Mouse (Mus musculus) CH12.LX (cell line): ENCODE measurements around the gene Coq8b. TPM values are rescaled to one million over a fixed set of nuclear protein-coding genes. Genes with fewer than 3 reads are reported as not detected.

Source experiments
- DNase-seq: peaks from one replicate; pipeline ENCODE4 v3.0.0-alpha.2; 2013; ENCODE audit errors: extremely low read depth
- H3K27ac ChIP-seq: 2 replicates; pipeline ENCODE4 v1.5.1; 2012; ENCODE audit warnings: low read depth, mild to moderate bottlenecking, control low read depth, moderate library complexity; ENCODE audit not compliant: insufficient read depth
- H3K27me3 ChIP-seq: replicated peaks from 2 replicates; pipeline ENCODE3; 2012; ENCODE audit warnings: inconsistent platforms
- H3K36me3 ChIP-seq, 2 experiments: replicated peaks in 1 of 2; 2 replicates each; pipeline versions ENCODE3 to v1.6.1; 2012; ENCODE audit warnings: inconsistent platforms in 1 of 2, low read length in 1 of 2, mild to moderate bottlenecking in 1 of 2, mixed read lengths in 1 of 2, moderate library complexity in 1 of 2; ENCODE audit not compliant: control insufficient read depth in 1 of 2, insufficient read depth in 1 of 2
- H3K4me1 ChIP-seq, 2 experiments: 2 replicates each; pipeline ENCODE4 v1.6.1; 2012; ENCODE audit warnings: inconsistent platforms in 1 of 2, moderate library complexity in 1 of 2; ENCODE audit not compliant: insufficient read depth in 2 of 2, control insufficient read depth in 1 of 2
- H3K4me2 ChIP-seq: 2 replicates; pipeline ENCODE4 v1.6.1; 2012; ENCODE audit warnings: low read depth, mild to moderate bottlenecking, control low read depth; ENCODE audit not compliant: poor library complexity, insufficient read depth, severe bottlenecking
- H3K4me3 ChIP-seq, 3 experiments: fragments of 150-350 bp in 1 of 3; sonication (generic) in 1 of 3; replicated peaks in 1 of 3; 2 replicates each; pipeline versions ENCODE3 to v1.5.1; 2011 to 2012; ENCODE audit warnings: low read depth in 2 of 3, low read length in 2 of 3, mild to moderate bottlenecking in 2 of 3, moderate library complexity in 2 of 3, control low read depth in 1 of 3, improper control_type of control experiment in 1 of 3, inconsistent platforms in 1 of 3, mixed read lengths in 1 of 3; ENCODE audit not compliant: poor library complexity in 1 of 3
- H3K79me2 ChIP-seq: replicated peaks from 2 replicates; pipeline ENCODE4 v1.6.1; 2012; ENCODE audit warnings: mild to moderate bottlenecking, moderate library complexity; ENCODE audit not compliant: control insufficient read depth, poor library complexity, insufficient read depth, severe bottlenecking; ENCODE audit errors: extremely low read depth
- H3K9ac ChIP-seq: 2 replicates; pipeline ENCODE4 v1.6.1; 2012; ENCODE audit warnings: low read depth, mild to moderate bottlenecking, control low read depth, moderate library complexity; ENCODE audit not compliant: insufficient read depth
- H3K9me3 ChIP-seq: replicated peaks from 2 replicates; pipeline ENCODE3; 2012; ENCODE audit warnings: low read length, inconsistent platforms, mixed read lengths
- CHD1 ChIP-seq: IDR thresholded peaks from 2 replicates; pipeline ENCODE4 v1.6.1; 2012; ENCODE audit warnings: low read depth, low read length, improper control_type of control experiment, inconsistent platforms
- CHD2 ChIP-seq: IDR thresholded peaks from 2 replicates; pipeline ENCODE4 v1.6.1; 2011; ENCODE audit warnings: low read length, improper control_type of control experiment
- CTCF ChIP-seq, 2 experiments: IDR thresholded peaks in 1 of 2; conservative IDR thresholded peaks in 1 of 2; 2 replicates each; pipeline ENCODE4 v1.5.1; 2011 to 2012; ENCODE audit warnings: low read depth in 2 of 2, low read length in 2 of 2, improper control_type of control experiment in 1 of 2, inconsistent platforms in 1 of 2, mild to moderate bottlenecking in 1 of 2, moderate library complexity in 1 of 2
- E2F4 ChIP-seq: IDR thresholded peaks from 2 replicates; pipeline ENCODE4 v1.6.1; 2011; ENCODE audit warnings: low read depth, low read length, improper control_type of control experiment; ENCODE audit not compliant: insufficient replicate concordance
- EP300 ChIP-seq: IDR thresholded peaks from 2 replicates; pipeline ENCODE4 v1.6.1; 2011; ENCODE audit warnings: low read length, improper control_type of control experiment
- ETS1 ChIP-seq: conservative IDR thresholded peaks from 2 replicates; pipeline ENCODE4 v1.6.1; 2012; ENCODE audit warnings: low read depth, mild to moderate bottlenecking, inconsistent platforms, low read length, improper control_type of control experiment, moderate library complexity
- GABPA ChIP-seq: IDR thresholded peaks from 2 replicates; pipeline ENCODE4 v1.6.1; 2012; ENCODE audit warnings: low read depth, low read length, improper control_type of control experiment, inconsistent platforms; ENCODE audit not compliant: insufficient replicate concordance
- JUN ChIP-seq: IDR thresholded peaks from 2 replicates; pipeline ENCODE4 v1.6.1; 2011; ENCODE audit warnings: low read depth, mild to moderate bottlenecking, low read length, improper control_type of control experiment, moderate library complexity; ENCODE audit not compliant: insufficient read depth
- JUND ChIP-seq: conservative IDR thresholded peaks from 2 replicates; pipeline ENCODE4 v1.6.1; 2011; ENCODE audit warnings: low read depth, low read length, improper control_type of control experiment
- KAT2A ChIP-seq: IDR thresholded peaks from 2 replicates; pipeline ENCODE4 v1.6.1; 2012; ENCODE audit warnings: low read length, improper control_type of control experiment, inconsistent platforms; ENCODE audit not compliant: insufficient replicate concordance
- MAFK ChIP-seq: IDR thresholded peaks from 2 replicates; pipeline ENCODE4 v1.6.1; 2011; ENCODE audit warnings: low read length, improper control_type of control experiment; ENCODE audit not compliant: insufficient replicate concordance
- MAX ChIP-seq: IDR thresholded peaks from 2 replicates; pipeline ENCODE4 v1.6.1; 2011; ENCODE audit warnings: low read length, improper control_type of control experiment
- MAZ ChIP-seq: IDR thresholded peaks from 2 replicates; pipeline ENCODE4 v1.6.1; 2012; ENCODE audit warnings: low read depth, mild to moderate bottlenecking, inconsistent platforms, low read length, improper control_type of control experiment, moderate library complexity
- NELFE ChIP-seq: IDR thresholded peaks from 2 replicates; pipeline ENCODE4 v1.6.1; 2011; ENCODE audit warnings: low read depth, low read length, improper control_type of control experiment
- PAX5 ChIP-seq: IDR thresholded peaks from 2 replicates; pipeline ENCODE4 v1.6.1; 2012; ENCODE audit warnings: low read length, inconsistent platforms, mixed read lengths
- POLR2A ChIP-seq: IDR thresholded peaks from 2 replicates; pipeline ENCODE4 v1.6.1; 2011; ENCODE audit warnings: low read depth, mild to moderate bottlenecking, improper control_type of control experiment, low read length
- RAD21 ChIP-seq: IDR thresholded peaks from 2 replicates; pipeline ENCODE4 v1.6.1; 2011; ENCODE audit warnings: low read depth, mild to moderate bottlenecking, low read length, improper control_type of control experiment, moderate library complexity
- RCOR1 ChIP-seq: conservative IDR thresholded peaks from 2 replicates; pipeline ENCODE4 v1.6.1; 2012; ENCODE audit warnings: low read depth, mild to moderate bottlenecking, inconsistent platforms, low read length, improper control_type of control experiment
- SMC3 ChIP-seq: IDR thresholded peaks from 2 replicates; pipeline ENCODE4 v1.6.1; 2011; ENCODE audit warnings: low read depth, low read length, improper control_type of control experiment
- TBP ChIP-seq: conservative IDR thresholded peaks from 2 replicates; pipeline ENCODE4 v1.6.1; 2011; ENCODE audit warnings: low read depth, low read length, improper control_type of control experiment
- TCF12 ChIP-seq: IDR thresholded peaks from 2 replicates; pipeline ENCODE4 v1.6.1; 2014; ENCODE audit warnings: low read depth, mild to moderate bottlenecking, inconsistent platforms, low read length, improper control_type of control experiment
- UBTF ChIP-seq: IDR thresholded peaks from 2 replicates; pipeline ENCODE4 v1.6.1; 2012; ENCODE audit warnings: low read depth, mild to moderate bottlenecking, inconsistent platforms, low read length, improper control_type of control experiment, moderate library complexity
- USF1 ChIP-seq: IDR thresholded peaks from 2 replicates; pipeline ENCODE4 v1.6.1; 2014; ENCODE audit warnings: low read depth, mild to moderate bottlenecking, inconsistent platforms, low read length, improper control_type of control experiment
- USF2 ChIP-seq: conservative IDR thresholded peaks from 2 replicates; pipeline ENCODE4 v1.6.1; 2011; ENCODE audit warnings: low read depth, low read length, improper control_type of control experiment
- ZKSCAN1 ChIP-seq: IDR thresholded peaks from 2 replicates; pipeline ENCODE4 v1.6.1; 2012; ENCODE audit warnings: low read depth, inconsistent platforms, low read length, improper control_type of control experiment, borderline replicate concordance
- ZMIZ1 ChIP-seq: IDR thresholded peaks from 2 replicates; pipeline ENCODE4 v1.6.1; 2012; ENCODE audit warnings: low read depth, mild to moderate bottlenecking, inconsistent platforms, low read length, improper control_type of control experiment
- ZNF384 ChIP-seq: IDR thresholded peaks from 2 replicates; pipeline ENCODE4 v1.6.1; 2012; ENCODE audit warnings: low read depth, low read length, improper control_type of control experiment, inconsistent platforms
- dilution Hi-C: fragments of 300-500 bp; cut with MboI; formaldehyde crosslinking; loops from 2 replicates; pipeline ENCODE4 v1.14.3; 2020; ENCODE audit warnings: low sequenced_read_pairs; ENCODE audit not compliant: extremely low pct_unique_long_range_greater_than_20kb, extremely low pct_ligation_motif_present
- in situ Hi-C: fragments of 300-500 bp; cut with MboI; formaldehyde crosslinking; loops from 3 replicates; pipeline ENCODE4 v1.14.3; 2019; ENCODE audit warnings: low sequenced_read_pairs, low pct_ligation_motif_present, low pct_unique_long_range_greater_than_20kb, mixed read lengths
- polyA plus RNA-seq: library from polyadenylated mRNA; unstranded; fragments of >175 nt; gene quantifications from 2 replicates; pipeline ENCODE4 v1.2.1, GENCODE M21; 2012; ENCODE audit warnings: low read depth; ENCODE audit not compliant: insufficient read length
- total RNA-seq, 2 experiments: library from RNA; depleted of rRNA; stranded (reverse); fragments of 300-350 nt in 1 of 2; fragments of >200 nt in 1 of 2; gene quantifications; 2 replicates each; pipeline ENCODE4 v1.2.3; 2012 to 2014

Coq8b gene
- total and polyA plus RNA-seq, 3 experiments: 19.7 to 26.5 (median 21.3) TPM

DNA sequence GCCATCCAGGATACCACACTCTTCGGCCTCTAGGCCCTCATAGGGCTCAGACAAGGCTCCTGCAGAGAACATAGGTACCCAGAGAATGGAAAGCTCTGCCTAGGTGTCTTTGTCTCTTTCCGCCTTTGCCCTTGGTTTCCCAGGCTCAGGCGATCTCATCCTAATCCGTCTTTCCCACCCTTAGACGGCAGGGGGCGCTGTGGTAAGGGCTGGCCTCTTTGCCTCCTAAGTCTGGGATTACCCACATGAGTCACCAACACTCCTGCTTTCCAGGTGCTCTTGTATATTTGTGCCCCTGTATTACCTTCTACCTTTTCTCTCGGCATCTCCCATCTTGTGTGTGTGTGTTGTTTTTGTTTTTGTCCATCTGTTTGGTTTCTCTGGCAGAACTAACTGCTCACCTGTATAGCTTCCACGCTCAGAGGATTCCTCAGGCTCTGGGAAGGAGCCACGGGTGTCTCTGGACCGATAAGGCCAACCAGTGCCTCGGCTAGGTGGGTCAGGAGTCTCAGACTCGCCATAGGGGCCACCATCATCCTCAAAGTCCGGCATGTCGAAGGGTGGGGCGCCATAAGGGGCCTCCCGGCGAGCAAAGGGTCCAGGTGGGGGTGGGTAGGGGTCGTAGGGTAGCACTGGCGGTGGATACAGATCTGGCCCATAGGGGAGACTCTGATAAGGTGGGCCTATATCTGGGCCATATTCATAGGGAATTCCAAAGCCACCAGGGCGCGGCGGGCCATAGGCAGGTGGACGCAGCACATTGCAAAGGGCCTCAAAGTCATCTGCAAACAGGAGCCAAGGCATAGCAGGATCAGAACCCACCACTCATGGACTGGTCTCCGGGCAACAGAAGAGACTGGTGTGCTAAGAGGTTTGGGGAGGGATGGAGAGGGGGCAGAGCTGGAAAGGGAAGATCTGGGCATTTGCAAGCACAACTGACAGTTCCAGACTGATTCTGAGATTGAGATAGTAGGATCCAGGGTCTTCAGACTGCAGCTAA is 73.6 kb downstream of the Coq8b start:
- H3K4me2 ChIP-seq: no peak overlapping the region
- in situ Hi-C loops: no loop called here
- H3K9me3 ChIP-seq: no peaks in the 10 kb centered on the region
- H3K4me1 ChIP-seq: peaks cover 0 to 2% of the 10 kb centered on the region in 2 experiments; a peak in 2 of 4 replicates
- no peak overlapping the region for H3K9ac ChIP-seq
- no peak overlapping the region for H3K27ac ChIP-seq
- H3K27me3 ChIP-seq: peaks cover 49% of the 10 kb centered on the region
- no peaks in the 10 kb centered on the region for H3K36me3 ChIP-seq
- TF ChIP-seq JUN (no peak), KAT2A (no peak), GABPA (no peak), EP300 (no peak), MAZ (no peak), ZMIZ1 (no peak), CHD2 (no peak), E2F4 (no peak), NELFE (no peak), CHD1 (no peak), UBTF (no peak), MAFK (no peak), ETS1 (no peak), ZNF384 (no peak), SMC3 (peak; percentile 48), RAD21 (peak; percentile 22), RCOR1 (no peak), USF1 (no peak), TCF12 (no peak), POLR2A (no peak), TBP (no peak), JUND (no peak), CTCF (conservative IDR thresholded peaks at IDR 0.05 in 1 of 2, IDR thresholded peaks at IDR 0.05 in 1 of 2; ENCODE audit: low read depth in 2 of 2, low read length in 2 of 2) (peak; percentile 66 to 74), ZKSCAN1 (no peak), MAX (no peak), PAX5 (no peak), USF2 (no peak)
- dilution Hi-C loops: no loop called here
- no peak overlapping the region for H3K4me3 ChIP-seq
- H3K79me2 ChIP-seq: no peaks in the 10 kb centered on the region
- DNase-seq: peak; percentile 29
